Mouse (Mus musculus): ENCODE measurements around the gene Tnnc2.
"Not testable (repeated sequence)": the region's sequence is repeated elsewhere in the genome, so short reads cannot be mapped to it uniquely, and the experiment has no call there.

DNA sequence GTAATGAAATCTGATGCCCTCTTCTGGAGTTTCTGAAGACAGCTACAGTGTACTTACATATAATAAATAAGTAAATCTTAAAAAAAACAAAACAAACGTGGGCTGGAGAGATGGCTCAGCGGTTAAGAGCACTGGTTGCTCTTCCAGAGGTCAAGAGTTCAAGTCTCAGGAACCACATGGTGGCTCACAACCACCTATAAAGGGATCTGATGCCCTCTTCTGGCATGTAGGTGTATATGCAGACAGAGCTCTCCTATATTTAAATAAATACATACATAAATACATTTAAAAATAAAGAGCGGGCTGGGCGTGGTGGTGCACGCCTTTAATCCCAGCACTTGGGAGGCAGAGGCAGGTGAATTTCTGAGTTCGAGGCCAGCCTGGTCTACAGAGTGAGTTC lies 18.8 kb upstream of the Tnnc2 start:
- TF ChIP-seq CTCF (IDR thresholded peaks at IDR 0.05; ENCODE audit: control insufficient read depth, insufficient read depth, low read length); POLR2A (IDR thresholded peaks at IDR 0.05; ENCODE audit: borderline replicate concordance, control insufficient read depth, low read depth, low read length): not testable (repeated sequence)
